Mouse (Mus musculus): ENCODE results near the gene Gjc3.

Gjc3 gene

GRCm38 (mm10) chr5:137909564-137910262 is 53.2 kb downstream of the Gjc3 start:
- no peak for DNase-seq

Measured in lung, postnatal 14 days (tissue).